Mouse (Mus musculus): ENCODE data around the gene Cnot10.

Cnot10 gene

GRCm38 (mm10) chr9:114639839-114640646 is at the start of gene Cnot10:
TSS of gene Cnot10 (minus strand) at chr9:114640184.
- peak; percentile 98 for ATAC-seq (ENCODE audit: low TSS enrichment)

GRCm38 (mm10) chr9:114688953-114689407 is 49.0 kb upstream of the Cnot10 start:
- peak; percentile 67 for ATAC-seq (ENCODE audit: low TSS enrichment)

GRCm38 (mm10) chr9:114688252-114688952 is 48.4 kb upstream of the Cnot10 start, which contains the start of gene Dync1li1:
TSS of gene Dync1li1 (plus strand) at chr9:114688790.
- peak; percentile 92 for ATAC-seq (ENCODE audit: low TSS enrichment)

- no peak for ATAC-seq (ENCODE audit: low TSS enrichment)
These were observed 47.7 kb upstream of the Cnot10 start for GRCm38 (mm10) chr9:114687639-114688038.

GRCm38 (mm10) chr9:114686245-114686644 is 46.3 kb upstream of the Cnot10 start:
- no peak for ATAC-seq (ENCODE audit: low TSS enrichment)

GRCm38 (mm10) chr9:114682193-114682592 is 42.2 kb upstream of the Cnot10 start:
- ATAC-seq (ENCODE audit: low TSS enrichment), result no peak

- no peak for ATAC-seq (ENCODE audit: low TSS enrichment)
These were observed 40.5 kb upstream of the Cnot10 start for GRCm38 (mm10) chr9:114680531-114680930.

GRCm38 (mm10) chr9:114679944-114680343 is 40.0 kb upstream of the Cnot10 start:
- no peak for ATAC-seq (ENCODE audit: low TSS enrichment)

GRCm38 (mm10) chr9:114678576-114678975 is 38.6 kb upstream of the Cnot10 start:
- no peak for ATAC-seq (ENCODE audit: low TSS enrichment)

- no peak for ATAC-seq (ENCODE audit: low TSS enrichment)
These were observed 33.6 kb upstream of the Cnot10 start for GRCm38 (mm10) chr9:114673626-114674025.

- peak; percentile 93 for ATAC-seq (ENCODE audit: low TSS enrichment)
These were observed 32.9 kb upstream of the Cnot10 start for GRCm38 (mm10) chr9:114672703-114673561.

- ATAC-seq (ENCODE audit: low TSS enrichment), result no peak
These were observed 32.0 kb upstream of the Cnot10 start for GRCm38 (mm10) chr9:114671946-114672345.

- ATAC-seq (ENCODE audit: low TSS enrichment), result no peak
These were observed 29.0 kb upstream of the Cnot10 start for GRCm38 (mm10) chr9:114669011-114669410.

GRCm38 (mm10) chr9:114668047-114668446 is 28.1 kb upstream of the Cnot10 start:
- ATAC-seq (ENCODE audit: low TSS enrichment), result no peak

- no peak for ATAC-seq (ENCODE audit: low TSS enrichment)
These were observed 26.9 kb upstream of the Cnot10 start for GRCm38 (mm10) chr9:114666858-114667257.

- ATAC-seq (ENCODE audit: low TSS enrichment), result peak; percentile 36
These were observed 23.8 kb upstream of the Cnot10 start for GRCm38 (mm10) chr9:114663782-114664181.

GRCm38 (mm10) chr9:114661991-114662390 is 22.0 kb upstream of the Cnot10 start:
- no peak for ATAC-seq (ENCODE audit: low TSS enrichment)

GRCm38 (mm10) chr9:114660983-114661382 is 21.0 kb upstream of the Cnot10 start:
- ATAC-seq (ENCODE audit: low TSS enrichment), result no peak

- ATAC-seq (ENCODE audit: low TSS enrichment), result no peak
These were observed 20.5 kb upstream of the Cnot10 start for GRCm38 (mm10) chr9:114660506-114660905.

GRCm38 (mm10) chr9:114656701-114657100 is 16.7 kb upstream of the Cnot10 start:
- no peak for ATAC-seq (ENCODE audit: low TSS enrichment)

- no peak for ATAC-seq (ENCODE audit: low TSS enrichment)
These were observed 15.4 kb upstream of the Cnot10 start for GRCm38 (mm10) chr9:114655356-114655755.
